Mouse (Mus musculus) embryonic facial prominence, embryonic 14.5 days (tissue): Measurements from ENCODE around the gene Itpripl2. TPM values are rescaled to one million over a fixed set of nuclear protein-coding genes. Genes with fewer than 3 reads are reported as not detected.

ENCODE experiments used
- ATAC-seq: fragments of 200-750 bp; cut with Nextera tagmentation; 2 replicates; pipeline ENCODE4 v1.8.0; 2017; ENCODE audit warnings: low read depth, moderate number of reproducible peaks, moderate TSS enrichment
- DNase-seq: peaks from one replicate; pipeline ENCODE4 v3.0.0-alpha.2; 2015; ENCODE audit warnings: low spot score
- H3K27ac ChIP-seq: fragments of 300-500 bp; sonication (generic); replicated peaks from 2 replicates; pipeline ENCODE4 v1.5.1; 2014; ENCODE audit warnings: low read depth, mild to moderate bottlenecking, low read length, moderate library complexity
- H3K27me3 ChIP-seq: fragments of 300-500 bp; sonication (generic); replicated peaks from 2 replicates; pipeline ENCODE4 v1.6.1; 2014; ENCODE audit warnings: low read length; ENCODE audit not compliant: control insufficient read depth, insufficient read depth
- H3K36me3 ChIP-seq: fragments of 300-500 bp; sonication (generic); 2 replicates; pipeline ENCODE4 v1.6.1; 2014; ENCODE audit warnings: low read length, mixed read lengths; ENCODE audit not compliant: control insufficient read depth, insufficient read depth
- H3K4me1 ChIP-seq: fragments of 300-500 bp; sonication (generic); 2 replicates; pipeline ENCODE4 v1.6.1; 2014; ENCODE audit warnings: antibody characterized with exemption, low read length; ENCODE audit not compliant: control insufficient read depth, insufficient read depth
- H3K4me2 ChIP-seq: fragments of 300-500 bp; sonication (generic); 2 replicates; pipeline ENCODE4 v1.6.1; 2014; ENCODE audit warnings: low read depth, mild to moderate bottlenecking, low read length, moderate library complexity, mixed read lengths
- H3K4me3 ChIP-seq: fragments of 300-500 bp; sonication (generic); 2 replicates; pipeline ENCODE4 v1.5.1; 2014; ENCODE audit warnings: low read depth, mild to moderate bottlenecking, low read length
- H3K9ac ChIP-seq: fragments of 300-500 bp; sonication (generic); 2 replicates; pipeline ENCODE4 v1.6.1; 2014; ENCODE audit warnings: low read depth, mild to moderate bottlenecking, low read length, moderate library complexity, mixed read lengths
- H3K9me3 ChIP-seq: fragments of 300-500 bp; sonication (generic); 2 replicates; pipeline ENCODE4 v1.6.1; 2016; ENCODE audit warnings: low read length; ENCODE audit not compliant: control insufficient read depth
- WGBS: fragments of 180-500 bp; shearing (Covaris S2); extraction: QIAGEN DNeasy Blood & Tissue Kit; methylation state at CpG from one replicate; pipeline ENCODE4 v1.1.7; 2014; 5-methylcytosine and 5-hydroxymethylcytosine counted together
- polyA plus RNA-seq: library from polyadenylated mRNA; unstranded; fragments of >200 nt; fragmentation: Nextera tagmentation; extraction: Ambion mirVana; gene quantifications from 2 replicates; pipeline ENCODE4 v1.2.1, GENCODE M21; 2014

Gene Itpripl2
- polyA plus RNA-seq, 1 experiment from 2014 or later = 5.0 TPM

GRCm38 (mm10) chr7:118481047-118481810 lies 10.5 kb downstream of the Itpripl2 start:
- Histone ChIP-seq H3K27me3 (no peaks in the 10 kb centered on the region), H3K9me3 (no peaks in the 10 kb centered on the region), H3K4me1 (no peaks in the 10 kb centered on the region), H3K4me3 (no peak overlapping the region), H3K36me3 (peaks cover 7% of the 10 kb centered on the region; the same call in 1 of the 2 replicates), H3K9ac (no peak overlapping the region), H3K27ac (no peak overlapping the region), H3K4me2 (no peak overlapping the region)
- DNase-seq = no peak
- WGBS = 73% methylated on average over 10 of the region's 10 CpGs
- ATAC-seq = no peak

- Histone ChIP-seq H3K27ac (no peak overlapping the region), H3K9ac (no peak overlapping the region), H3K4me1 (no peaks in the 10 kb centered on the region), H3K4me3 (no peak overlapping the region), H3K4me2 (no peak overlapping the region), H3K36me3 (no peaks in the 10 kb centered on the region), H3K27me3 (no peaks in the 10 kb centered on the region), H3K9me3 (no peaks in the 10 kb centered on the region)
- no peak for ATAC-seq
- WGBS = 87% methylated on average over 9 of the region's 9 CpGs
- no peak for DNase-seq
Observed at GRCm38 (mm10) chr7:118480160-118480709, 11.5 kb downstream of the Itpripl2 start.

GRCm38 (mm10) chr7:118478835-118479312 lies 12.9 kb downstream of the Itpripl2 start:
- Histone ChIP-seq H3K4me1 (no peaks in the 10 kb centered on the region), H3K4me2 (no peak overlapping the region), H3K9me3 (no peaks in the 10 kb centered on the region), H3K36me3 (no peaks in the 10 kb centered on the region), H3K9ac (no peak overlapping the region), H3K27me3 (no peaks in the 10 kb centered on the region), H3K27ac (no peak overlapping the region; the same call in 1 of the 2 replicates), H3K4me3 (no peak overlapping the region)
- DNase-seq (peak; percentile 31), ATAC-seq (no peak)
- WGBS = 31% methylated on average over 3 of the region's 3 CpGs

- H3K4me3 ChIP-seq = no peak overlapping the region
- no peak overlapping the region for H3K4me2 ChIP-seq
- no peak overlapping the region for H3K27ac ChIP-seq
- ATAC-seq (no peak), DNase-seq (no peak)
- no peaks in the 10 kb centered on the region for H3K27me3 ChIP-seq
- H3K4me1 ChIP-seq = no peaks in the 10 kb centered on the region
- H3K36me3 ChIP-seq = no peaks in the 10 kb centered on the region
- H3K9ac ChIP-seq = no peak overlapping the region
- H3K9me3 ChIP-seq = no peaks in the 10 kb centered on the region
- WGBS = 57% methylated on average over 5 of the region's 5 CpGs
Observed at GRCm38 (mm10) chr7:118476428-118476827, 15.3 kb downstream of the Itpripl2 start.

- no peak overlapping the region for H3K27ac ChIP-seq
- no peaks in the 10 kb centered on the region for H3K27me3 ChIP-seq
- no peak overlapping the region for H3K9ac ChIP-seq
- no peaks in the 10 kb centered on the region for H3K36me3 ChIP-seq
- no peaks in the 10 kb centered on the region for H3K9me3 ChIP-seq
- ATAC-seq = no peak
- H3K4me3 ChIP-seq = no peak overlapping the region
- H3K4me2 ChIP-seq = no peak overlapping the region
- 78% methylated on average over 7 of the region's 7 CpGs for WGBS
- peak; percentile 19 for DNase-seq
- 0 out of 2 replicates have a peak, but pooled peaks cover 4% of the 10 kb centered on the region for H3K4me1 ChIP-seq
Observed at GRCm38 (mm10) chr7:118475008-118475705, 16.6 kb downstream of the Itpripl2 start.

GRCm38 (mm10) chr7:118472886-118473285 lies 18.9 kb downstream of the Itpripl2 start:
- DNase-seq (no peak), ATAC-seq (no peak)
- no peak overlapping the region for H3K4me2 ChIP-seq
- 0 out of 2 replicates have a peak, but pooled peaks cover 4% of the 10 kb centered on the region for H3K4me1 ChIP-seq
- WGBS = 87% methylated on average over 1 of the region's 1 CpGs
- H3K36me3 ChIP-seq = no peaks in the 10 kb centered on the region
- no peaks in the 10 kb centered on the region for H3K27me3 ChIP-seq
- H3K9me3 ChIP-seq = no peaks in the 10 kb centered on the region
- H3K4me3 ChIP-seq = no peak overlapping the region
- H3K27ac ChIP-seq = no peak overlapping the region
- H3K9ac ChIP-seq = no peak overlapping the region

- Histone ChIP-seq H3K9ac (no peak overlapping the region), H3K9me3 (no peaks in the 10 kb centered on the region), H3K27ac (no peak overlapping the region), H3K4me2 (no peak overlapping the region), H3K36me3 (no peaks in the 10 kb centered on the region), H3K4me3 (no peak overlapping the region), H3K27me3 (no peaks in the 10 kb centered on the region), H3K4me1 (0 out of 2 replicates have a peak, but pooled peaks cover 4% of the 10 kb centered on the region)
- DNase-seq = no peak
- WGBS = 94% methylated on average over 3 of the region's 3 CpGs
- no peak for ATAC-seq
Observed at GRCm38 (mm10) chr7:118468060-118468459, 23.7 kb downstream of the Itpripl2 start.

- Histone ChIP-seq H3K27me3 (no peaks in the 10 kb centered on the region), H3K27ac (no peak overlapping the region), H3K9ac (no peak overlapping the region), H3K36me3 (no peaks in the 10 kb centered on the region), H3K9me3 (no peaks in the 10 kb centered on the region), H3K4me1 (no peaks in the 10 kb centered on the region), H3K4me2 (no peak overlapping the region), H3K4me3 (no peak overlapping the region)
- ATAC-seq (no peak), DNase-seq (no peak)
- 49% methylated on average over 4 of the region's 4 CpGs for WGBS
Observed at GRCm38 (mm10) chr7:118464432-118464831, 27.3 kb downstream of the Itpripl2 start.
